Mouse (Mus musculus): Measurements from ENCODE around the gene Mn1.

GRCm38 (mm10) chr5:111414192-111414591, 3.0 kb upstream of the Mn1 start:
- TF ChIP-seq NRF1 (IDR thresholded peaks at IDR 0.05; ENCODE audit: low read depth, low read length) = no peak
- TF ChIP-seq POLR2A (IDR thresholded peaks at IDR 0.05; ENCODE audit: low read depth, low read length) = no peak
- no peak for TF ChIP-seq TCF12 (IDR thresholded peaks at IDR 0.05; ENCODE audit: low read depth, low read length)
- TF ChIP-seq CHD1 (IDR thresholded peaks at IDR 0.05; ENCODE audit: low read depth, low read length) = no peak
- no peak for TF ChIP-seq USF1 (IDR thresholded peaks at IDR 0.05; ENCODE audit: low read depth, low read length)
- TF ChIP-seq CTCF (conservative IDR thresholded peaks at IDR 0.05 in 1 of 2, IDR thresholded peaks at IDR 0.05 in 1 of 2; ENCODE audit: low read depth in 2 of 2, low read length in 2 of 2) = peak in 1 of 2 experiments; percentile 46; a peak in 2 of 4 replicates
